Mouse (Mus musculus) lung, embryonic 14.5 days (tissue): ENCODE results near the gene Nnat. TPM values are rescaled to one million over a fixed set of nuclear protein-coding genes. Genes with fewer than 3 reads are reported as not detected.
"Not testable (repeated sequence)": the region's sequence is repeated elsewhere in the genome, so short reads cannot be mapped to it uniquely, and the experiment has no call there.

ENCODE experiments used
- ATAC-seq: fragments of 200-750 bp; cut with Nextera tagmentation; 2 replicates; pipeline ENCODE4 v1.8.0; 2017; ENCODE audit warnings: mild to moderate bottlenecking, moderate TSS enrichment, moderate library complexity; ENCODE audit not compliant: insufficient read depth
- DNase-seq: peaks from one replicate; pipeline ENCODE4 v3.0.0-alpha.2; 2015
- H3K27ac ChIP-seq: fragments of 300-500 bp; sonication (generic); 2 replicates; pipeline ENCODE4 v1.5.1; 2014; ENCODE audit warnings: low read depth, mild to moderate bottlenecking, moderate library complexity
- H3K27me3 ChIP-seq: fragments of 300-500 bp; sonication (generic); 2 replicates; pipeline ENCODE4 v1.6.1; 2014; ENCODE audit warnings: low read length, control low read depth; ENCODE audit not compliant: insufficient read depth
- H3K36me3 ChIP-seq: fragments of 300-500 bp; sonication (generic); 2 replicates; pipeline ENCODE4 v1.6.1; 2014; ENCODE audit warnings: control low read depth; ENCODE audit not compliant: insufficient read depth
- H3K4me1 ChIP-seq: fragments of 300-500 bp; sonication (generic); 2 replicates; pipeline ENCODE4 v1.6.1; 2014; ENCODE audit warnings: antibody characterized with exemption, control low read depth; ENCODE audit not compliant: insufficient read depth
- H3K4me2 ChIP-seq: fragments of 300-500 bp; sonication (generic); 2 replicates; pipeline ENCODE4 v1.6.1; 2014; ENCODE audit warnings: mild to moderate bottlenecking
- H3K4me3 ChIP-seq: fragments of 300-500 bp; sonication (generic); 2 replicates; pipeline ENCODE4 v1.5.1; 2014; ENCODE audit warnings: low read depth, low read length
- H3K9ac ChIP-seq: fragments of 300-500 bp; sonication (generic); 2 replicates; pipeline ENCODE4 v1.6.1; 2014
- H3K9me3 ChIP-seq: fragments of 300-500 bp; sonication (generic); 2 replicates; pipeline ENCODE4 v1.6.1; 2016; ENCODE audit warnings: low read depth, low read length, control low read depth
- CTCF ChIP-seq: IDR thresholded peaks from 2 replicates; pipeline ENCODE4 v1.5.1; 2016; ENCODE audit warnings: antibody characterized with exemption, low read depth
- WGBS: fragments of 180-500 bp; shearing (Covaris S2); extraction: QIAGEN DNeasy Blood & Tissue Kit; methylation state at CpG from one replicate; pipeline ENCODE4 v1.1.7; 2014; 5-methylcytosine and 5-hydroxymethylcytosine counted together
- polyA plus RNA-seq: library from polyadenylated mRNA; unstranded; fragments of >200 nt; fragmentation: Nextera tagmentation; extraction: Ambion mirVana; gene quantifications from 2 replicates; pipeline ENCODE4 v1.2.1, GENCODE M21; 2014

The Nnat gene
- polyA plus RNA-seq, 1 experiment from 2014 or later = 435 TPM

GRCm38 (mm10) chr2:157567235-157567961, 7.5 kb downstream of the Nnat start:
- no peaks in the 10 kb centered on the region for H3K27me3 ChIP-seq
- 0 out of 2 replicates have a peak, but pooled peaks cover under 1% of the 10 kb centered on the region for H3K36me3 ChIP-seq
- no peak for DNase-seq
- H3K4me2 ChIP-seq = peak overlapping the region; percentile 75
- no peak for ATAC-seq
- H3K9ac ChIP-seq = peak overlapping the region; percentile 25; the same call in 1 of the 2 replicates
- peak overlapping the region; percentile 90 for H3K4me3 ChIP-seq
- no peaks in the 10 kb centered on the region for H3K4me1 ChIP-seq
- 80% methylated on average over 11 of the region's 11 CpGs for WGBS
- no peaks in the 10 kb centered on the region for H3K9me3 ChIP-seq
- H3K27ac ChIP-seq = peak overlapping the region; percentile 91; the same call in 1 of the 2 replicates
- TF ChIP-seq CTCF = no peak

DNA sequence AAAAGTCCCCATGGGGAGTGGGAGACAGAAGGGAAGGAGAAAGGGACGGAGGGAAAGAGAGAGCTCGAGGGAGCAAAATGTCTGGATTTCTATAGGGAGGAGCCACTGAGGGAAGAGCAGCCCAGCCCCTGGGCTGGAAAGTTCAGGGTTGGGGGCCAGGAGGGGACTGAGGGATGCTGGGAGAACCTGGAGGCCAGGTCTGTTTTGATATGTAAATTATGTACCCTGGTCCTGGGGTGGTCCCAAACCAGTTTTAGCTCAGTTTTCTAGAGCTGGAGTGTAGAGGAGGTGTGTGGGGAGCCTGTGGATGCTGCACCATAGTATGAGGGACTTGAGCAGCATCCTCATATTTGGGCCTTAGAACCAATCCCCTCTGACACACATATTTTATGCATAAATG, 9.0 kb downstream of the Nnat start:
- no peaks in the 10 kb centered on the region; the same call in 1 of the 2 replicates for H3K4me1 ChIP-seq
- no peak for DNase-seq
- H3K4me2 ChIP-seq = no peak overlapping the region
- no peak overlapping the region for H3K27ac ChIP-seq
- H3K27me3 ChIP-seq = no peaks in the 10 kb centered on the region
- H3K9me3 ChIP-seq = no peaks in the 10 kb centered on the region
- WGBS = 34% methylated on average over 2 of the region's 2 CpGs
- no peaks in the 10 kb centered on the region for H3K36me3 ChIP-seq
- no peak for TF ChIP-seq CTCF
- H3K4me3 ChIP-seq = no peak overlapping the region
- no peak overlapping the region for H3K9ac ChIP-seq
- ATAC-seq = no peak

DNA sequence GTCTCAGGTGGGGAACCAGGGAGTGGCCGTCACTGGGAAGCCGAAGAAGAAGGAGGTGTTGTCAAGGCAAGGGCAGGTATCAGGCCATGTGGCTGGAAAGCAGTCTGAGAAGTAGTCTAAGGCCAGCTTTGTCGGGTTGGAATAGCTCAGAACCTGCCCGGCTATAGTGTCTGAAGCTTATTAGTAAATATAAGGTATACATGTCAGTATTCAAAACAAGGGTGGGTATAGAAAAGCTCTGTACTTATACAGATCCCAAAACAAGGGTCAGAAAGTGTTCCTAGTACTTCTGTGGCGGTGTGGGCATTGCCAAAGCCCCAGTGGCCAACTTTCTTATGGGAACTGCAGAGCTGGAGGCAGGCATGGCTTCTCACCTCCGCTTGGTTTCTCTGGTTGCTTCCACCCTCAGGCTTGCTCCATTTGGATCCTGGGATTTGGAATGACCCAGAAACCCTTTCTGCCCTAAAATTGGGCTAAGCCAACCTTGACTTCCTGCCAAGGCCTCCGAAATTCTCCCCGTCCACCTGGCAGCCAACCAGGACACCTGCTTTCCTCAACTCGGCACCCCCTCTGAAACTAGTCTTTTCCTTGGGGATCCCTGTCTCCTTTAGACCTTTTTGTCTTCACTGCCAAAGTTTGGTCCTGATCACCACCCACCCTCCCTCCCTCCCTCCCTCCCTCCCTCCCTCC, 10.1 kb downstream of the Nnat start:
- Histone ChIP-seq H3K4me1 (no peaks in the 10 kb centered on the region; the same call in 1 of the 2 replicates), H3K36me3 (no peaks in the 10 kb centered on the region), H3K27ac (no peak overlapping the region), H3K4me3 (no peak overlapping the region), H3K4me2 (no peak overlapping the region), H3K9ac (no peak overlapping the region), H3K27me3 (no peaks in the 10 kb centered on the region), H3K9me3 (no peaks in the 10 kb centered on the region)
- no peak for TF ChIP-seq CTCF
- 62% methylated on average over 9 of the region's 9 CpGs for WGBS
- ATAC-seq (no peak), DNase-seq (no peak)

- H3K27me3 ChIP-seq = no peaks in the 10 kb centered on the region
- no peaks in the 10 kb centered on the region for H3K9me3 ChIP-seq
- no peak within 1 kb of the TSS for H3K27ac ChIP-seq
- WGBS = 7% methylated on average over 6 of the region's 6 CpGs
- no peak within 1 kb of the TSS for H3K4me2 ChIP-seq
- no peaks in the 10 kb centered on the region for H3K36me3 ChIP-seq
- ATAC-seq = no peak
- H3K9ac ChIP-seq = no peak within 1 kb of the TSS
- peak; percentile 90 for DNase-seq
- TF ChIP-seq CTCF = peak; percentile 89
- no peaks in the 10 kb centered on the region; the same call in 1 of the 2 replicates for H3K4me1 ChIP-seq
- no peak within 1 kb of the TSS for H3K4me3 ChIP-seq
These were observed 11.4 kb downstream of the Nnat start, which contains the start of gene Blcap for GRCm38 (mm10) chr2:157571224-157571832. Gene Blcap, minus strand, starts transcription at chr2:157571274.

DNA sequence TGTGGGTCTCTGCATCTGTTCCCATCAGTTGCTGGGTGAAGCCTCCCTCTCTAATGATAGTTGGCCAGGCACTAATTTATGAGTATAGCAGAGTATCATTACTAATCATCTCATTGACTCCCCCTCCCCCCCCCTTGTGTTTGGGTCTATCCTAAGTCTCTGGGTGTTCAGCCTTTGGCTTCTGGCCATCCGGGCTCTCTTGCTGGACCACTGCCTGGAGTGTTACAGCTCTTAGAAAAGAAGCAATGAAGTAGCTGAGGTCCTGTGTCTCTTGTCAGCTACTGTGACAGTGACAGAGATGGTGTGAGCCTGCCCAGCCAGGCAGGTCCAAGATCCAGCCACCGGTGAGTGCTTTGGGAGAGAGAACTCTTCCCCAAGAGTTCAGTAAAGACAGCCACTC, 12.9 kb downstream of the Nnat start:
- no peak overlapping the region for H3K27ac ChIP-seq
- DNase-seq (peak; percentile 66), ATAC-seq (no peak)
- no peak overlapping the region for H3K4me3 ChIP-seq
- H3K9me3 ChIP-seq = no peaks in the 10 kb centered on the region
- no peaks in the 10 kb centered on the region for H3K27me3 ChIP-seq
- 36% methylated on average over 2 of the region's 2 CpGs for WGBS
- no peak overlapping the region for H3K4me2 ChIP-seq
- no peaks in the 10 kb centered on the region for H3K36me3 ChIP-seq
- no peak for TF ChIP-seq CTCF
- H3K4me1 ChIP-seq = no peaks in the 10 kb centered on the region; the same call in 1 of the 2 replicates
- H3K9ac ChIP-seq = no peak overlapping the region

DNA sequence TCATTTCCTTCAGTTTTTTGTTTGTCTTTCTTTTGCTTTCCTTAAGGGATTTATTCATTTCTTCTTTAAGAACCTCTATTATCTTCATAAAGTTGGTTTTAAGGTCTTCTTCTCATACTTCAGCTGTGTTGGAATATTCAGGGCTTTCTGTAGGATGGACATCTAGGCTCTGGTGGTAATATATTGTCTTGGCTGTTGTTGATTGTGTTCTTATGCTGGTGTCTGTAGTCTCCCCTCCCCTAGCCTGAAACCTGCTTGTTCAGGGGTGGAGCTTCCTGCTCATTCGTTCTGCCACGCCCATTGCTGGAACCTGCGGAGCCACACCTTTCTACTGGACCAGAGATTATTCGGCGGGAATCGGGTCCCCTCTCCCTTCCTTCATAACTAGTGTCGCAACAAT, 25.5 kb downstream of the Nnat start:
- H3K9me3 ChIP-seq, H3K27me3 ChIP-seq, H3K4me3 ChIP-seq, ATAC-seq, H3K4me1 ChIP-seq, H3K27ac ChIP-seq, DNase-seq, H3K9ac ChIP-seq, H3K36me3 ChIP-seq, H3K4me2 ChIP-seq: not testable (repeated sequence)
- whole genome bisulfite sequencing = 24% methylated on average over 7 of the region's 7 CpGs
